Mouse (Mus musculus) lung, adult 2 months (tissue): ENCODE data around the gene Zfp846. TPM values are rescaled to one million over a fixed set of nuclear protein-coding genes. Genes with fewer than 3 reads are reported as not detected.
A peak's percentile ranks its signal among the peaks of the same experiment; 100 is the strongest.

Source experiments
- DNase-seq: peaks from one replicate; pipeline ENCODE4 v3.0.0; 2022
- H3K4me1 ChIP-seq: fragments of 200-500 bp; 2 replicates; pipeline ENCODE4 v1.6.1; 2011; ENCODE audit warnings: low read length; ENCODE audit not compliant: control insufficient read depth, insufficient read depth
- H3K4me3 ChIP-seq: fragments of 200-500 bp; replicated peaks from 2 replicates; pipeline ENCODE3; 2011; ENCODE audit warnings: low read depth, mild to moderate bottlenecking, control low read depth, low read length; ENCODE audit errors: extremely low read depth
- CTCF ChIP-seq: fragments of 200-500 bp; IDR thresholded peaks from 2 replicates; pipeline ENCODE4 v1.5.1; 2011; ENCODE audit warnings: mild to moderate bottlenecking, low read length, control low read depth; ENCODE audit not compliant: insufficient read depth
- POLR2A ChIP-seq: fragments of 200-500 bp; IDR thresholded peaks from 2 replicates; pipeline ENCODE4 v1.6.1; 2011; ENCODE audit warnings: low read depth, mild to moderate bottlenecking, control low read depth, low read length, borderline replicate concordance; ENCODE audit errors: extremely low read depth
- WGBS: fragments of 180-500 bp; shearing (Covaris S2); methylation state at CpG from one replicate; pipeline ENCODE4 v1.1.7; 2018; 5-methylcytosine and 5-hydroxymethylcytosine counted together
- polyA plus RNA-seq: library from polyadenylated mRNA; depleted of rRNA; stranded (reverse); fragments of >200 nt; gene quantifications from 2 replicates; pipeline ENCODE4 v1.2.3, GENCODE M21; 2012

Zfp846 gene
- polyA plus RNA-seq, 1 experiment: 2.6 TPM

DNA sequence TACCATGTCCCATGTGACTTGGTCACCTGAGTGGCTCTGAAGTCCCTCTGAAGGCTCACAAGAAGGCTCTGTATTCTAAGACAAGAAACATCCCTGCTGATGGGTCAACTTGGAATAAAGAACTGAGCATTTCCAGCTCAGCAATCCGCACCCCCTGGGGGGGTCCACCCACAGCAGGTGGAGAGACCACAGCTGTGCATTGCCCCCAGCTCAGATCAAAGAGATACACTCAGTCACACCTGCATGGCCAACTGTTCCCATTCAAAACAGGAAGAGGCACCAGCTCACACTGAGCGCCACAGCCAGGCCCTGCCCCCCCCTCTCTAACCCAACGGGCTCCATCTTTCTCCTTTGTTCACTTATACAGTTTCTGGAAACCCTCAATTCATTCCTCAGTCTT, 55.2 kb downstream of the Zfp846 start:
- Histone ChIP-seq H3K4me1 (peaks cover 2% of the 10 kb centered on the region; the same call in 1 of the 2 replicates), H3K4me3 (no peak overlapping the region)
- no peak for DNase-seq
- WGBS: 66% methylated on average over 3 of the region's 3 CpGs
- TF ChIP-seq POLR2A (no peak), CTCF (no peak)

DNA sequence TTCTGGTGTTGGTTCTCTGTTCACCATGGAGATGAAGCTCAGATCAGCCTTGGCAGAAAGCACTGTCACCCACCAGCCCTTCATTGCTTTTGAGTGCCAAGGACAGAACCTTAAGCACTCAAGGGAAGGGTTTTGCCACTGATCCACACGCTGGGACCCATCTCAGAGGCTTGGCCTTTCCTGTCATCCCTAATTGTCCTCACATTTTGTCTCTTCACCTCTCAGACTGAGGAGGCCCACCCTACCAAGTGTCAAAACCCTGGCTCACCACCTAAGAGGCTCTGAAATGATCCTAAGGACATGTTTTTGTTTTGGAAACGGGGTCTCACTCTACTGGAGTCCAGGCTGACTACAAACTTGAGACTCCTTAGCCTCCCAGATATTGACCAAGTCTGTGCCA, 55.7 kb downstream of the Zfp846 start:
- Histone ChIP-seq H3K4me3 (no peak overlapping the region), H3K4me1 (peaks cover 5% of the 10 kb centered on the region; the same call in 1 of the 2 replicates)
- WGBS: 86% methylated on average over 2 of the region's 2 CpGs
- TF ChIP-seq CTCF: no peak
- TF ChIP-seq POLR2A: no peak
- no peak for DNase-seq

DNA sequence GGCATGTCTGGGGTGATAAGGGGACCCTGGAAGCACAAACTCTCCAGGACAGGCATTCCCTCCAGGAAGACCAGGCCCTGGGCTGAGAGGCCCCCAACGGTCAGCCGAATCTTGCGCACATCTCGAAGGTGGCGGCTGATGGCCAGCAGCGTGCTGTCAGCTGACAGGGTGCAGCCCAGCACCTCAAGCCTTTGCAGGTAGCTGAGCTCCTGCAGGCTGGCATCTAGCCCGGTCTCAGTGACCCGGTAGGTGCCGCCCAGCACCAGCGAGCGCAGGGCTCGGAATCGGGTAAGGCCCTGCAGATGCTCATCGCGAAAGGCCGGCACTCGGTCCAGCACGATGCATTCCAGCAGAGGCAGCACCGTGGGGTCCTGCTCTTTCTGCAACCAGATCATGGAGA, 57.5 kb downstream of the Zfp846 start:
- no peak overlapping the region for H3K4me3 ChIP-seq
- H3K4me1 ChIP-seq: peaks cover 11% of the 10 kb centered on the region
- TF ChIP-seq POLR2A (no peak), CTCF (no peak)
- 93% methylated on average over 19 of the region's 19 CpGs for WGBS
- no peak for DNase-seq

DNA sequence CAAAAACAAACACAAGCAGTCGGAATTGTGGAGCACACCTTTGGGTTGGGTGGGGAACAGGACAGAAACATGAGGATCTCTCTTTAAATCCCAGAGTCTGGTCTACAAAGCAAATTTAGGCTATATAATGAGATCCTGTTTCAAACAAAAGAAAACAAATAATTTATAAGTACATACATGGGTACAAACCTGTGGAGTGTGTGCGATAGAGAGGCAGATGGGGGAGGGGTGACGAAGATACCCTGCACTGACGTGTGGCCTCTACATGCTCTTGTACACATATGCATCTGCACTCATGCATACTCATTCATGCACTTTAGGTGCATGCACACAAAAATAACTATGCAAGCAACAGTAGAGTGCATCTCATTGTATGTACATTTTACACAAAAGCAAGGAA, 58.4 kb downstream of the Zfp846 start:
- Histone ChIP-seq H3K4me3 (no peak overlapping the region), H3K4me1 (peaks cover 11% of the 10 kb centered on the region)
- TF ChIP-seq POLR2A: no peak
- no peak for TF ChIP-seq CTCF
- no peak for DNase-seq
- WGBS: 83% methylated on average over 4 of the region's 4 CpGs

DNA sequence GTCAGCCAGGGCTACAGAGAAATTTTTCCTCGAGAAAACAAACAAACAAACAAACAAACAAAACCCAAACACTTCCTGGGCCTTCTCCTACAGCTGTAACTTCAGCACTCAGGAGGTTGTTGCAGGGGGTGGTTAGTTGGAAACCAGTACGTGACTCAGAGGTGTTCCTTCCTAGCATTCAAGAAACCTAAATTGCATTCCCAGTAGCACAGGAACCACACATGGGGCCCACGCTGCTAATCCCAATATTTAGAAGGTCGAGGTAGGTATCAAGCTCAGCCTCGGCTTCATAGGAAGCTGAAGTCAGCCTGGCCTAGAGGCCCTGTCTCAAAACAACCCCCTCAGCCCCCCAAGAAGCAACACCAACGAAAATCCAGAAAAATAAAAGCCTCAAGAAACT, 60.4 kb downstream of the Zfp846 start:
- no peak for DNase-seq
- TF ChIP-seq POLR2A (no peak), CTCF (no peak)
- peaks cover 17% of the 10 kb centered on the region for H3K4me1 ChIP-seq
- no peak overlapping the region for H3K4me3 ChIP-seq
- WGBS: 19% methylated on average over 6 of the region's 6 CpGs

DNA sequence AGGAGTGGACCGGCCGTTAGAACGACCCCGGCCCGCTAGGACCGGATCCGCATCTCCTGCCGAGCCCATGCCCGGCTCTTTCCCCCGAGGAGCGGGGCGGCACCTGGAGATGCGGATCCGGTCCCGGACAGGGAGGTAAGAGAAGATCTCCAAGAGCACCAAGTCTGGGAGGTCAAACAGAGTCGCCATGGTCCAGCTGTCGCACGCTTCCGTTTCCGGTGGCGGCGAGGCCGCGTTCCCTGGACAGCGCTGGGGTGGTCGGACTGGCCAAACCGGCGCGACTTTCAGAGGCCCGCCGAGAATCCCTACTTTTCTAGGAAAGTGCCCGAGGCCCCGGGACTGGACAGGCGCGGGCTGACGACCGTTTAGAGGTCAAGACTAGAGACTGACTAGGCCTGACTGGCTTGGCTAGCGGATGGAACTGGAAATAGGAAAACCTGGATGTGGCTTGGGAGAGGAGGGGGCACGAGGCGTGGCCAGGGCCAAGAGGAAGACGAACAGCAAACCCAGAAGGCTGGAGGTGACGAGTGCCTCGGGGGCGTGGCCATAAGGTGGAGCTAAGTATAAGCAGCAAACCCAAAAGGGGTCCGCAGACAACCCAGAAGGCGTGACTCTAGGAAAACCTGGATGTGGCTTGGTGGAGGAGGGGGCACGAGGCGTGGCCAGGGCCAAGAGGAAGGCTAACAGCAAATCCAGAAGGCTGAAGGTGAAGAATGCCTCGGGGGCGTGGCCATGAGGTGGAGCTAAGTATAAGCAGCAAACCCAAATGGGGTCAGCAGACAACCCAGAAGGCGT, 61.2 kb downstream of the Zfp846 start, which contains the start of gene Ubl5:
Gene Ubl5, plus strand, starts transcription at position 778 of the 795 bp plus-strand sequence.
- Histone ChIP-seq H3K4me1 (peaks cover 17% of the 10 kb centered on the region), H3K4me3 (peak within 1 kb of the TSS; percentile 96)
- DNase-seq: peak; percentile 51
- TF ChIP-seq POLR2A (no peak), CTCF (no peak)
- 2% methylated on average over 51 of the region's 51 CpGs for WGBS

DNA sequence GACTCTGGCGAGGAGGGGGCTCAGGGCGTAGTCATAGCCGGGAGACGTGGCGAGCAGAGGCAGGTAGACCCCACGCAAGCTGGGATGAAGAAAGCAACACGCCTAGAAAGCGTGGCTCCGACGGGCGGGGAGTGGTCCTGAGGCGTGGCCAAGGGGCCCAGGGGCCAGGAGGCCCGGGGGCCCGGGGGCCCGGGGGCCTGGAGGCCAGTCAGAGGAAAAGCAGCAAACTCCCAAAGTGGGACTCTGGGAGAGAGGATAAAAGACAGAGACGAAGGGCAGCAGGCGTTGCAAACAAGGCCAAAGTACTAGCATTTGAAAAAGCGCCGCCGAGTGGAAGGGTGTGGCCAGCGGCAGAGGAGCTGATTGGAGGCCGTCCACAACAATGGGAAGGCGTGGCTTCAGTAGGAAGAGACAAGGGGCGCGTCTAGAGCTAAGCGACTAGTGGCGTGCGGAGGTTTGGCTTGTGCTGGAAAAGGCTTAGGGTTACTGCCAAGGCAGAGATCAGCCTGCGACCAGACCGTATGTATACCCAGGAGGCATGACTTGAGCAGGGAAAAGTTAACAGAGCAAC, 61.9 kb downstream of the Zfp846 start:
- peak; percentile 78 for DNase-seq
- Histone ChIP-seq H3K4me3 (peak overlapping the region; percentile 96), H3K4me1 (peaks cover 17% of the 10 kb centered on the region)
- WGBS: under 1% methylated on average over 30 of the region's 30 CpGs
- no peak for TF ChIP-seq CTCF
- peak; percentile 55; the same call in 1 of the 2 replicates for TF ChIP-seq POLR2A

DNA sequence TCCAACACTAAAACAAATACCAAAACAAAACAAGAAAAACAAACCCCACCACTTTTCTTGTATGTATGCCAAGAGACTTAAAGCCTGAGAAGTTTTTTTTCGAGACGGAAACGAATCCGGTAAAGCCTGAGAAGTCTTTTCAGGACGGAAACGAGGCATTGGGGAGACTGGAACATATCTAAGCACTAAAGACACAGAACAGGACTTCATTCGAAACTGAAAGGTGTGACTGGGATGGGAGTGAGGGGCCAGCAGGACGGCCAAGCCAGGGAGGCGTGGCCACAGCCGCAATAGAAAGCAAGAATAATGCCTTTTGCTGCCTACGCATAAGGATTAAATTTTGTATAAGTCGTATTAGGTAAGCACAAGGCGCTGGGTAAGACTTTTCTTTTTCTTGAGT, 62.7 kb downstream of the Zfp846 start:
- WGBS: 2% methylated on average over 13 of the region's 13 CpGs
- TF ChIP-seq CTCF: no peak
- no peak for TF ChIP-seq POLR2A
- Histone ChIP-seq H3K4me1 (peaks cover 17% of the 10 kb centered on the region), H3K4me3 (peak overlapping the region; percentile 96)
- DNase-seq: no peak

DNA sequence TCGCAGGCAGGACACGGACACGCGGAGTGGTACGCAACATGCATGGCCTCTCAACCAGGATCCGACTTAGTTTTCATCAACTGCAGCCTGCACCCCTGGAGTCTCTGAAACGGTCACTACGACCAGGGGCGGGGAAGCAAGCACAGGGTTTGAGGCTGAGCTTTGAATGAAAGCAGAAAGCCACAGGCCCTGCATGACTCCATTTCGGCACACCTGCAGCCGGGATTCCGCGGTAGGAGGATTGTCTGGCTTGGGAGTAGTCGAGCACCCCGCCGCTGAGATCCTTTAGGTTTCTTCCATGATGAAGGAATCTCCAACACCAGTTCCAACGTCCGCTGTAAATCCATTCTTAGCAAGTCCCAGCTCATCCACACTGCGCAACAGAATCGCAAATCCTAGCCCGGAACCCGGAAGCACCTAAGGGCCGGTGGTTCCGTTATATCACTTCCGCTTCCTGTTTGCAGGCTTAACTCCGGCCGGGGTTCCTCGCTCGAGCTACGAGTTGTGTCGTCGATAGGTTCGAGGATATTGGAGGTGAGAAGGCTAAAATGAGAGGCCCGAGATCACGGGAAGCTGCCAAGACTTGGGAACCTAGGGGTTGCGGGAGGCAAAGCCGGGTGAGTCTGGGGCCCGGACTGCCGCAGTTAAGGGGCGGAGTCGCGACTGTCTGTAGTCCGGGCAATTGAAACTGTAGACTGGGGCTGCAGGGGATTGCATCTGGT, 63.4 kb downstream of the Zfp846 start, which contains the start of gene Fbxl12:
Gene Fbxl12, minus strand, starts transcription at position 408 of the 722 bp plus-strand sequence.
- DNase-seq: peak; percentile 84
- peak; percentile 93 for TF ChIP-seq POLR2A
- no peak for TF ChIP-seq CTCF
- WGBS: under 1% methylated on average over 43 of the region's 43 CpGs
- H3K4me1 ChIP-seq: peaks cover 17% of the 10 kb centered on the region
- peak within 1 kb of the TSS; percentile 96 for H3K4me3 ChIP-seq
